Mouse (Mus musculus) embryonic facial prominence, embryonic 13.5 days (tissue): ENCODE data around the gene Rbm20. TPM values are rescaled to one million over a fixed set of nuclear protein-coding genes. Genes with fewer than 3 reads are reported as not detected.

Experiments used
- ATAC-seq: fragments of 200-750 bp; cut with Nextera tagmentation; 2 replicates; pipeline ENCODE4 v1.8.0; 2017; ENCODE audit warnings: low read depth; ENCODE audit not compliant: insufficient number of reproducible peaks, insufficient read depth, low FRiP score, low TSS enrichment
- H3K27ac ChIP-seq: fragments of 300-500 bp; sonication (generic); 2 replicates; pipeline ENCODE4 v1.5.1; 2015; ENCODE audit warnings: moderate library complexity, mild to moderate bottlenecking, inconsistent platforms
- H3K27me3 ChIP-seq: fragments of 300-500 bp; sonication (generic); 2 replicates; pipeline ENCODE4 v1.6.1; 2015; ENCODE audit warnings: mild to moderate bottlenecking, inconsistent platforms
- H3K36me3 ChIP-seq: fragments of 300-500 bp; sonication (generic); 2 replicates; pipeline ENCODE4 v1.6.1; 2015; ENCODE audit warnings: mild to moderate bottlenecking, inconsistent platforms
- H3K4me1 ChIP-seq: fragments of 300-500 bp; sonication (generic); 2 replicates; pipeline ENCODE4 v1.6.1; 2015; ENCODE audit warnings: inconsistent platforms
- H3K4me2 ChIP-seq: fragments of 300-500 bp; sonication (generic); 2 replicates; pipeline ENCODE4 v1.6.1; 2015; ENCODE audit warnings: moderate library complexity, mild to moderate bottlenecking, inconsistent platforms
- H3K4me3 ChIP-seq: fragments of 300-500 bp; sonication (generic); 2 replicates; pipeline ENCODE4 v1.5.1; 2015; ENCODE audit warnings: mild to moderate bottlenecking, inconsistent platforms
- H3K9ac ChIP-seq: fragments of 300-500 bp; sonication (generic); 2 replicates; pipeline ENCODE4 v1.6.1; 2015; ENCODE audit warnings: mild to moderate bottlenecking, inconsistent platforms
- H3K9me3 ChIP-seq: fragments of 300-500 bp; sonication (generic); 2 replicates; pipeline ENCODE4 v1.6.1; 2016; ENCODE audit warnings: inconsistent platforms
- WGBS: fragments of 180-500 bp; shearing (Covaris S2); methylation state at CpG from one replicate; pipeline ENCODE4 v1.1.7; 2015; ENCODE audit warnings: mixed read lengths; 5-methylcytosine and 5-hydroxymethylcytosine counted together
- polyA plus RNA-seq: library from polyadenylated mRNA; unstranded; fragments of >200 nt; fragmentation: Nextera tagmentation; extraction: Ambion mirVana; gene quantifications from 2 replicates; pipeline ENCODE4 v1.2.1, GENCODE M21; 2015

Gene Rbm20
- polyA plus RNA-seq, 1 experiment from 2014 or later, result 4.2 TPM

GRCm38 (mm10) chr19:53830407-53831163 lies 153.5 kb downstream of the Rbm20 start:
- Histone ChIP-seq H3K4me1 (peaks cover 17% of the 10 kb centered on the region), H3K4me3 (no peak overlapping the region), H3K36me3 (no peaks in the 10 kb centered on the region), H3K9ac (no peak overlapping the region), H3K27me3 (no peaks in the 10 kb centered on the region), H3K9me3 (no peaks in the 10 kb centered on the region), H3K4me2 (no peak overlapping the region), H3K27ac (no peak overlapping the region)
- no peak for ATAC-seq
- WGBS, result 14% methylated on average over 8 of the region's 8 CpGs

- H3K27ac ChIP-seq, result no peak overlapping the region
- peaks cover 19% of the 10 kb centered on the region for H3K4me1 ChIP-seq
- H3K4me2 ChIP-seq, result no peak overlapping the region
- H3K9ac ChIP-seq, result no peak overlapping the region
- H3K4me3 ChIP-seq, result no peak overlapping the region
- H3K36me3 ChIP-seq, result no peaks in the 10 kb centered on the region
- ATAC-seq, result no peak
- no peaks in the 10 kb centered on the region for H3K27me3 ChIP-seq
- no peaks in the 10 kb centered on the region for H3K9me3 ChIP-seq
- 14% methylated on average over 3 of the region's 3 CpGs for WGBS
Measured at GRCm38 (mm10) chr19:53831164-53831448, 154.0 kb downstream of the Rbm20 start.

- ATAC-seq, result no peak
- H3K4me2 ChIP-seq, result 0 out of 2 replicates have a peak overlapping the region, but pooled peaks have one; percentile 11
- H3K4me1 ChIP-seq, result peaks cover 28% of the 10 kb centered on the region
- H3K9ac ChIP-seq, result no peak overlapping the region
- H3K9me3 ChIP-seq, result no peaks in the 10 kb centered on the region
- 13% methylated on average over 7 of the region's 7 CpGs for WGBS
- H3K36me3 ChIP-seq, result no peaks in the 10 kb centered on the region
- no peak overlapping the region for H3K27ac ChIP-seq
- no peak overlapping the region for H3K4me3 ChIP-seq
- H3K27me3 ChIP-seq, result no peaks in the 10 kb centered on the region
Measured at GRCm38 (mm10) chr19:53832512-53832911, 155.4 kb downstream of the Rbm20 start.

GRCm38 (mm10) chr19:53833745-53834369 lies 156.8 kb downstream of the Rbm20 start:
- no peak overlapping the region for H3K4me2 ChIP-seq
- H3K27ac ChIP-seq, result no peak overlapping the region
- H3K27me3 ChIP-seq, result no peaks in the 10 kb centered on the region
- no peak for ATAC-seq
- H3K4me3 ChIP-seq, result no peak overlapping the region
- no peaks in the 10 kb centered on the region for H3K9me3 ChIP-seq
- WGBS, result 60% methylated on average over 8 of the region's 8 CpGs
- peaks cover 33% of the 10 kb centered on the region for H3K4me1 ChIP-seq
- H3K36me3 ChIP-seq, result no peaks in the 10 kb centered on the region
- H3K9ac ChIP-seq, result no peak overlapping the region

- Histone ChIP-seq H3K9me3 (no peaks in the 10 kb centered on the region), H3K4me3 (no peak overlapping the region), H3K4me2 (no peak overlapping the region), H3K27ac (peak overlapping the region; percentile 48; the same call in 1 of the 2 replicates), H3K4me1 (peaks cover 38% of the 10 kb centered on the region), H3K27me3 (no peaks in the 10 kb centered on the region), H3K9ac (no peak overlapping the region), H3K36me3 (no peaks in the 10 kb centered on the region)
- 21% methylated on average over 6 of the region's 6 CpGs for WGBS
- ATAC-seq, result no peak
Measured at GRCm38 (mm10) chr19:53836569-53837454, 159.7 kb downstream of the Rbm20 start.

- H3K9me3 ChIP-seq, result no peaks in the 10 kb centered on the region
- 0 out of 2 replicates have a peak overlapping the region, but pooled peaks have one; percentile 21 for H3K9ac ChIP-seq
- no peaks in the 10 kb centered on the region for H3K36me3 ChIP-seq
- H3K27ac ChIP-seq, result peak overlapping the region; percentile 57; the same call in 1 of the 2 replicates
- no peaks in the 10 kb centered on the region for H3K27me3 ChIP-seq
- peaks cover 31% of the 10 kb centered on the region for H3K4me1 ChIP-seq
- H3K4me2 ChIP-seq, result no peak overlapping the region
- WGBS, result 48% methylated on average over 9 of the region's 9 CpGs
- no peak overlapping the region for H3K4me3 ChIP-seq
- ATAC-seq, result no peak
Measured at GRCm38 (mm10) chr19:53838850-53839249, 161.7 kb downstream of the Rbm20 start.

GRCm38 (mm10) chr19:53839837-53840236 lies 162.7 kb downstream of the Rbm20 start:
- Histone ChIP-seq H3K27ac (peak overlapping the region; percentile 66; the same call in 1 of the 2 replicates), H3K9me3 (no peaks in the 10 kb centered on the region), H3K4me2 (no peak overlapping the region), H3K27me3 (no peaks in the 10 kb centered on the region), H3K4me1 (peaks cover 31% of the 10 kb centered on the region), H3K36me3 (no peaks in the 10 kb centered on the region), H3K9ac (no peak overlapping the region), H3K4me3 (no peak overlapping the region)
- WGBS, result 43% methylated on average over 6 of the region's 6 CpGs
- ATAC-seq, result no peak

GRCm38 (mm10) chr19:53841915-53842314 lies 164.8 kb downstream of the Rbm20 start:
- Histone ChIP-seq H3K4me2 (no peak overlapping the region), H3K9ac (no peak overlapping the region), H3K27ac (no peak overlapping the region), H3K4me1 (peaks cover 20% of the 10 kb centered on the region), H3K9me3 (no peaks in the 10 kb centered on the region), H3K36me3 (no peaks in the 10 kb centered on the region), H3K27me3 (no peaks in the 10 kb centered on the region), H3K4me3 (no peak overlapping the region)
- ATAC-seq, result no peak
- WGBS, result 63% methylated on average over 8 of the region's 8 CpGs

- H3K9me3 ChIP-seq, result no peaks in the 10 kb centered on the region
- no peak overlapping the region for H3K27ac ChIP-seq
- H3K27me3 ChIP-seq, result no peaks in the 10 kb centered on the region
- peaks cover 18% of the 10 kb centered on the region for H3K4me1 ChIP-seq
- H3K4me2 ChIP-seq, result no peak overlapping the region
- no peaks in the 10 kb centered on the region for H3K36me3 ChIP-seq
- H3K4me3 ChIP-seq, result no peak overlapping the region
- 88% methylated on average over 8 of the region's 8 CpGs for WGBS
- H3K9ac ChIP-seq, result no peak overlapping the region
- no peak for ATAC-seq
Measured at GRCm38 (mm10) chr19:53843972-53844371, 166.9 kb downstream of the Rbm20 start.

GRCm38 (mm10) chr19:53848272-53848995 lies 171.3 kb downstream of the Rbm20 start:
- Histone ChIP-seq H3K9ac (no peak overlapping the region), H3K9me3 (no peaks in the 10 kb centered on the region), H3K27me3 (no peaks in the 10 kb centered on the region), H3K4me1 (peaks cover 42% of the 10 kb centered on the region), H3K36me3 (no peaks in the 10 kb centered on the region), H3K4me2 (no peak overlapping the region), H3K27ac (no peak overlapping the region), H3K4me3 (no peak overlapping the region)
- 84% methylated on average over 10 of the region's 10 CpGs for WGBS
- no peak for ATAC-seq
